ENCODE assay signal across 8 mouse cellular contexts in genomic region chr12:84774376-84774775, GRCm38 (mm10). TPM values are rescaled to one million over a fixed set of nuclear protein-coding genes. Genes with fewer than 3 reads are reported as not detected.
A peak's percentile ranks its signal among the peaks of the same experiment; 100 is the strongest.
DNase-seq lines count a peak whose midpoint lies in the region; ATAC-seq lines count a peak whose summit lies in the region.
"Had no signal": no experiment of that assay in that cellular context is flagged by ENCODE, and none has a peak within 500 bp of the region (broad histone marks: within the 10 kb centered on the region; RNA-seq: fewer than 3 reads in every experiment).

No protein-coding gene starts in this region.

- no peaks in the 10 kb centered on the region for H3K27me3 ChIP-seq in lung, embryonic 15.5 days
- no peaks in the 10 kb centered on the region for H3K27me3 ChIP-seq in embryonic facial prominence, embryonic 12.5 days
- no peaks in the 10 kb centered on the region for H3K27me3 ChIP-seq in limb, embryonic 12.5 days
- H3K27me3 ChIP-seq in neural tube, embryonic 15.5 days (replicated peaks): no peaks in the 10 kb centered on the region

- no peak overlapping the region for H3K9ac ChIP-seq in lung, embryonic 15.5 days
- no peak overlapping the region; the same call in 1 of the 2 replicates for H3K9ac ChIP-seq in embryonic facial prominence, embryonic 12.5 days
- H3K9ac ChIP-seq in limb, embryonic 12.5 days (replicated peaks): no peak overlapping the region; the same call in 1 of the 2 replicates
- H3K9ac ChIP-seq in neural tube, embryonic 15.5 days (replicated peaks): no peak overlapping the region

- peak overlapping the region; percentile 63 for H3K4me3 ChIP-seq in lung, embryonic 15.5 days
- no peak overlapping the region for H3K4me3 ChIP-seq in embryonic facial prominence, embryonic 12.5 days
- H3K4me3 ChIP-seq in limb, embryonic 12.5 days (replicated peaks): no peak overlapping the region
- H3K4me3 ChIP-seq in neural tube, embryonic 15.5 days (replicated peaks): peak overlapping the region; percentile 58; the same call in 1 of the 2 replicates

- H3K27ac ChIP-seq in lung, embryonic 15.5 days: no peak overlapping the region
- H3K27ac ChIP-seq in embryonic facial prominence, embryonic 12.5 days: no peak overlapping the region
- H3K27ac ChIP-seq in limb, embryonic 12.5 days: no peak overlapping the region
- H3K27ac ChIP-seq in neural tube, embryonic 15.5 days (replicated peaks): no peak overlapping the region

- peaks cover 37% of the 10 kb centered on the region for H3K4me1 ChIP-seq in lung, embryonic 15.5 days
- H3K4me1 ChIP-seq in embryonic facial prominence, embryonic 12.5 days: peaks cover 20% of the 10 kb centered on the region
- H3K4me1 ChIP-seq in limb, embryonic 12.5 days (replicated peaks): peaks cover 30% of the 10 kb centered on the region
- H3K4me1 ChIP-seq in neural tube, embryonic 15.5 days: peaks cover 31% of the 10 kb centered on the region

- ATAC-seq in lung, embryonic 15.5 days (ENCODE audit: borderline replicate concordance, extremely low read depth, low FRiP score, low TSS enrichment): no peak
- ATAC-seq in embryonic facial prominence, embryonic 12.5 days (ENCODE audit: insufficient number of reproducible peaks, insufficient read depth, low FRiP score, low TSS enrichment): no peak
- ATAC-seq in limb, embryonic 12.5 days (ENCODE audit: insufficient number of reproducible peaks, insufficient read depth, low FRiP score, low TSS enrichment, low read depth): no peak
- no peak for ATAC-seq in neural tube, embryonic 15.5 days (ENCODE audit: low FRiP score)
- ATAC-seq in activated CD4-positive, CD25-positive, alpha-beta regulatory T cell, adult 4 months: no peak

- DNase-seq in lung, postnatal 10 days: no peak
- no peak for DNase-seq in urinary bladder, adult 2 months (ENCODE audit: low spot score)
- DNase-seq: kidney, adult 2 months had no signal

- no peaks in the 10 kb centered on the region for H3K36me3 ChIP-seq in lung, embryonic 15.5 days
- no peaks in the 10 kb centered on the region for H3K36me3 ChIP-seq in embryonic facial prominence, embryonic 12.5 days
- H3K36me3 ChIP-seq in limb, embryonic 12.5 days: peaks cover 22% of the 10 kb centered on the region; the same call in 1 of the 2 replicates
- no peaks in the 10 kb centered on the region for H3K36me3 ChIP-seq in neural tube, embryonic 15.5 days

- H3K4me2 ChIP-seq in lung, embryonic 15.5 days: peak overlapping the region; percentile 75
- H3K4me2 ChIP-seq in embryonic facial prominence, embryonic 12.5 days (replicated peaks): peak overlapping the region; percentile 75
- H3K4me2 ChIP-seq in limb, embryonic 12.5 days: peak overlapping the region; percentile 78; the same call in 1 of the 2 replicates
- peak overlapping the region; percentile 71 for H3K4me2 ChIP-seq in neural tube, embryonic 15.5 days

- no peaks in the 10 kb centered on the region for H3K9me3 ChIP-seq in lung, embryonic 15.5 days
- no peaks in the 10 kb centered on the region for H3K9me3 ChIP-seq in embryonic facial prominence, embryonic 12.5 days
- no peaks in the 10 kb centered on the region for H3K9me3 ChIP-seq in limb, embryonic 12.5 days
- H3K9me3 ChIP-seq in neural tube, embryonic 15.5 days (replicated peaks): no peaks in the 10 kb centered on the region

- WGBS in lung, embryonic 15.5 days: 67% methylated on average over 6 of the region's 6 CpGs
- WGBS in embryonic facial prominence, embryonic 12.5 days: 91% methylated on average over 6 of the region's 6 CpGs
- 86% methylated on average over 6 of the region's 6 CpGs for WGBS in limb, embryonic 12.5 days
- 86% methylated on average over 6 of the region's 6 CpGs for WGBS in neural tube, embryonic 15.5 days

RNA-seq across cellular contexts. Expression of gene Isca2, which starts 1.3 kb away (rescaled TPM):
- polyA plus RNA-seq in lung, embryonic 15.5 days (2015; fragmentation: Nextera tagmentation; extraction: Ambion mirVana): 130 and 136 TPM in 2 replicates
- 147 and 159 TPM in 2 replicates for polyA plus RNA-seq in embryonic facial prominence, embryonic 12.5 days (2016; fragmentation: Nextera tagmentation; extraction: Ambion mirVana)
- polyA plus RNA-seq in limb, embryonic 12.5 days (2016; fragmentation: Nextera tagmentation; extraction: Ambion mirVana): 145 and 148 TPM in 2 replicates
- 134 and 144 TPM in 2 replicates for polyA plus RNA-seq in neural tube, embryonic 15.5 days (2015; fragmentation: Nextera tagmentation; extraction: Ambion mirVana)
- polyA plus RNA-seq in urinary bladder, adult 2 months (2012; rRNA removed): 68.2 and 88.9 TPM in 2 replicates
- polyA plus RNA-seq in activated CD4-positive, CD25-positive, alpha-beta regulatory T cell, adult 4 months (2017; shearing (Covaris generic)): 100 to 1,000 TPM in 1 of 2 experiments, 10 to 100 TPM in 1; 96.4 to 138 TPM

RNA-seq across cellular contexts. Expression of gene Npc2, which starts 1.4 kb away (rescaled TPM):
- 150 and 162 TPM in 2 replicates for polyA plus RNA-seq in lung, embryonic 15.5 days (2015; fragmentation: Nextera tagmentation; extraction: Ambion mirVana)
- polyA plus RNA-seq in embryonic facial prominence, embryonic 12.5 days (2016; fragmentation: Nextera tagmentation; extraction: Ambion mirVana): 73.8 and 75.0 TPM in 2 replicates
- polyA plus RNA-seq in limb, embryonic 12.5 days (2016; fragmentation: Nextera tagmentation; extraction: Ambion mirVana): 67.1 and 67.4 TPM in 2 replicates
- polyA plus RNA-seq in neural tube, embryonic 15.5 days (2015; fragmentation: Nextera tagmentation; extraction: Ambion mirVana): 54.1 and 57.7 TPM in 2 replicates
- 85.8 and 90.2 TPM in 2 replicates for polyA plus RNA-seq in urinary bladder, adult 2 months (2012; rRNA removed)
- polyA plus RNA-seq in activated CD4-positive, CD25-positive, alpha-beta regulatory T cell, adult 4 months (2017; shearing (Covaris generic)): 100 to 1,000 TPM; 151 to 166 TPM

Comparison
In these comparisons a context has a peak if more than half of its experiments do, and no peak if none do; other contexts are left out.
1. H3K4me3 ChIP-seq: peak in lung, embryonic 15.5 days (single experiment) and neural tube, embryonic 15.5 days (single experiment); none in embryonic facial prominence, embryonic 12.5 days (single experiment) and limb, embryonic 12.5 days (single experiment).
2. Peak in every context shown above with its lines, with median percentiles within 50 percentile points of each other: H3K4me2 ChIP-seq.